Mouse (Mus musculus) C2C12 (cell line): Measurements from ENCODE around the gene Best3.

Experiments used
- CEBPB ChIP-seq: IDR thresholded peaks from one replicate; pipeline ENCODE4 v1.6.1; 2011; ENCODE audit warnings: low read depth, mild to moderate bottlenecking, control low read depth, moderate library complexity
- CTCF ChIP-seq: IDR thresholded peaks from one replicate; pipeline ENCODE4 v1.5.1; 2011; ENCODE audit not compliant: control insufficient read depth, insufficient read depth, insufficient read length
- FOSL1 ChIP-seq: IDR thresholded peaks from one replicate; pipeline ENCODE4 v1.8.0; 2011; ENCODE audit warnings: mild to moderate bottlenecking, low read length; ENCODE audit not compliant: poor library complexity, insufficient read depth, severe bottlenecking
- MAX ChIP-seq: IDR thresholded peaks from one replicate; pipeline ENCODE4 v1.6.1; 2011; ENCODE audit warnings: mild to moderate bottlenecking, control low read depth
- MYOD1 ChIP-seq: IDR thresholded peaks from one replicate; pipeline ENCODE4 v1.6.1; 2011; ENCODE audit warnings: low read depth; ENCODE audit not compliant: control insufficient read depth, insufficient read length
- MYOG ChIP-seq: IDR thresholded peaks from one replicate; pipeline ENCODE4 v1.6.1; 2011; ENCODE audit not compliant: control insufficient read depth, insufficient read length; ENCODE audit errors: extremely low read depth
- USF1 ChIP-seq: IDR thresholded peaks from one replicate; pipeline ENCODE4 v1.6.1; 2011; ENCODE audit warnings: low read depth, mild to moderate bottlenecking, control low read depth, moderate library complexity

GRCm38 (mm10) chr10:117045175-117046056 is 59.3 kb downstream of the Best3 start, which contains the start of gene Lrrc10:
- TF ChIP-seq CTCF: no peak
- TF ChIP-seq USF1: no peak
- no peak for TF ChIP-seq FOSL1
- TF ChIP-seq MYOG: no peak
- TF ChIP-seq MAX: no peak
- no peak for TF ChIP-seq CEBPB
- no peak for TF ChIP-seq MYOD1
